Mouse (Mus musculus): Measurements from ENCODE around the gene Lrrtm4. TPM values are rescaled to one million over a fixed set of nuclear protein-coding genes. Genes with fewer than 3 reads are reported as not detected.

Lrrtm4 gene
- polyA plus RNA-seq, 1 experiment from 2014 or later: 4.1 TPM

GRCm38 (mm10) chr6:80554991-80555390 is 536.3 kb downstream of the Lrrtm4 start:
- H3K9ac ChIP-seq (ENCODE audit: low read length): no peak overlapping the region
- no peaks in the 10 kb centered on the region for H3K36me3 ChIP-seq (ENCODE audit: control insufficient read depth, insufficient read depth, low read length)
- no peak for ATAC-seq (ENCODE audit: low FRiP score)
- H3K4me2 ChIP-seq: no peak overlapping the region
- H3K27me3 ChIP-seq (ENCODE audit: control insufficient read depth, insufficient read depth, low read length): no peaks in the 10 kb centered on the region
- H3K4me3 ChIP-seq (ENCODE audit: low read depth, low read length): no peak overlapping the region
- H3K27ac ChIP-seq (ENCODE audit: low read depth, low read length): no peak overlapping the region
- no peak for DNase-seq (ENCODE audit: low spot score, missing footprints)
- no peaks in the 10 kb centered on the region for H3K4me1 ChIP-seq (ENCODE audit: control insufficient read depth, insufficient read depth, low read length)
- no peaks in the 10 kb centered on the region for H3K9me3 ChIP-seq (ENCODE audit: control insufficient read depth, low read length)

DNA sequence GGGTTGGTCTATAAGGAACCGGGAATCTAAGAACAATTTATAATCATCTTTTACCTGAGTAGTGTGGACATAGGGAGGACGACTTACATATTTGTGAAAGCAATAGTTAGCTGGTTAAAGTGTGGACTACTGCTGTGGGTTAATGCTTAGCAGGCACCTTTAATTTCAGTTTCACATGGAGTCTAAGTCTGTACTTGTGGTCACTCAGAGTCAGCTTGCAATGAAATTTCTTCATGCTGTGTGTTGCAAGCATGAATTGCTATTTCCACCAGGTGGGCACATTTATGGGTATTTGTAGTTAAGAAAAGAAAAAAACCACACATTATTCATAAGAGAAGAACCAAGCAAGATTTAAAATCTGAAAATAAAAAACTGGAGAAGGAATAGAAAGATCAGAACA is 558.5 kb downstream of the Lrrtm4 start:
- Histone ChIP-seq H3K9me3 (ENCODE audit: control insufficient read depth, low read length) (no peaks in the 10 kb centered on the region), H3K4me2 (no peak overlapping the region), H3K4me3 (ENCODE audit: low read depth, low read length) (no peak overlapping the region), H3K36me3 (ENCODE audit: control insufficient read depth, insufficient read depth, low read length) (no peaks in the 10 kb centered on the region), H3K27ac (ENCODE audit: low read depth, low read length) (no peak overlapping the region), H3K27me3 (ENCODE audit: control insufficient read depth, insufficient read depth, low read length) (no peaks in the 10 kb centered on the region), H3K9ac (ENCODE audit: low read length) (no peak overlapping the region), H3K4me1 (ENCODE audit: control insufficient read depth, insufficient read depth, low read length) (no peaks in the 10 kb centered on the region)
- ATAC-seq (ENCODE audit: low FRiP score) (no peak), DNase-seq (ENCODE audit: low spot score, missing footprints) (no peak)
- 91% methylated on average over 2 of the region's 2 CpGs for WGBS

DNA sequence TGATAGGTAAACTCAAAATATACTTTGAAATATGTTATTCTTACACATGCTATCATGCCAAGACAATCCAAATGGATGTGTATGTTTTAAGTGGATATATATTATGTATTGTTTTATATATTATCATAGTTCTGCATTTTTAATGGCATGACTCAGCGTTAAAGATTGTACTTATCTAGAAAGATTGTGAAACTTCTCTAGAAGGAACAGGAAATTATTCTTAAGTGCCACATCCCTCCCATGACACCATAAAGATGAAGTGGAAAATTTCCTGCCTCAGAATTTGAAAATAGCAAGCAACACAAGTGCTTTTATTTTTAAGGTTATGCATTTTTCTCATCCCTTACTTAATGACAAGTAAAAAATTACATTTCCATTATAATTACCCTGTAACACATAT is 563.5 kb downstream of the Lrrtm4 start:
- H3K36me3 ChIP-seq (ENCODE audit: control insufficient read depth, insufficient read depth, low read length): no peaks in the 10 kb centered on the region
- H3K9me3 ChIP-seq (ENCODE audit: control insufficient read depth, low read length): no peaks in the 10 kb centered on the region
- H3K4me1 ChIP-seq (ENCODE audit: control insufficient read depth, insufficient read depth, low read length): no peaks in the 10 kb centered on the region
- ATAC-seq (ENCODE audit: low FRiP score): no peak
- H3K4me3 ChIP-seq (ENCODE audit: low read depth, low read length): no peak overlapping the region
- 93% methylated on average over 1 of the region's 1 CpGs for WGBS
- no peak overlapping the region for H3K27ac ChIP-seq (ENCODE audit: low read depth, low read length)
- H3K4me2 ChIP-seq: no peak overlapping the region
- DNase-seq (ENCODE audit: low spot score, missing footprints): no peak
- H3K27me3 ChIP-seq (ENCODE audit: control insufficient read depth, insufficient read depth, low read length): no peaks in the 10 kb centered on the region
- H3K9ac ChIP-seq (ENCODE audit: low read length): no peak overlapping the region

GRCm38 (mm10) chr6:80589776-80590175 is 571.1 kb downstream of the Lrrtm4 start:
- H3K9me3 ChIP-seq (ENCODE audit: control insufficient read depth, low read length): no peaks in the 10 kb centered on the region
- H3K9ac ChIP-seq (ENCODE audit: low read length): no peak overlapping the region
- H3K4me1 ChIP-seq (ENCODE audit: control insufficient read depth, insufficient read depth, low read length): no peaks in the 10 kb centered on the region
- H3K36me3 ChIP-seq (ENCODE audit: control insufficient read depth, insufficient read depth, low read length): no peaks in the 10 kb centered on the region
- ATAC-seq (ENCODE audit: low FRiP score): no peak
- H3K4me2 ChIP-seq: no peak overlapping the region
- 44% methylated on average over 1 of the region's 1 CpGs for WGBS
- H3K27ac ChIP-seq (ENCODE audit: low read depth, low read length): no peak overlapping the region
- DNase-seq (ENCODE audit: low spot score, missing footprints): no peak
- H3K27me3 ChIP-seq (ENCODE audit: control insufficient read depth, insufficient read depth, low read length): no peaks in the 10 kb centered on the region
- no peak overlapping the region for H3K4me3 ChIP-seq (ENCODE audit: low read depth, low read length)

- WGBS: 88% methylated on average over 2 of the region's 2 CpGs
- no peaks in the 10 kb centered on the region for H3K9me3 ChIP-seq (ENCODE audit: control insufficient read depth, low read length)
- H3K27ac ChIP-seq (ENCODE audit: low read depth, low read length): no peak overlapping the region
- no peak overlapping the region for H3K4me3 ChIP-seq (ENCODE audit: low read depth, low read length)
- H3K9ac ChIP-seq (ENCODE audit: low read length): no peak overlapping the region
- no peaks in the 10 kb centered on the region for H3K36me3 ChIP-seq (ENCODE audit: control insufficient read depth, insufficient read depth, low read length)
- H3K4me1 ChIP-seq (ENCODE audit: control insufficient read depth, insufficient read depth, low read length): no peaks in the 10 kb centered on the region
- H3K27me3 ChIP-seq (ENCODE audit: control insufficient read depth, insufficient read depth, low read length): no peaks in the 10 kb centered on the region
- ATAC-seq (ENCODE audit: low FRiP score) (no peak), DNase-seq (ENCODE audit: low spot score, missing footprints) (no peak)
- no peak overlapping the region for H3K4me2 ChIP-seq
Observed at GRCm38 (mm10) chr6:80619508-80619907, 600.8 kb downstream of the Lrrtm4 start.

- H3K4me2 ChIP-seq: no peak overlapping the region
- no peaks in the 10 kb centered on the region for H3K36me3 ChIP-seq (ENCODE audit: control insufficient read depth, insufficient read depth, low read length)
- no peak overlapping the region for H3K4me3 ChIP-seq (ENCODE audit: low read depth, low read length)
- H3K27ac ChIP-seq (ENCODE audit: low read depth, low read length): no peak overlapping the region
- ATAC-seq (ENCODE audit: low FRiP score) (no peak), DNase-seq (ENCODE audit: low spot score, missing footprints) (no peak)
- no peaks in the 10 kb centered on the region for H3K4me1 ChIP-seq (ENCODE audit: control insufficient read depth, insufficient read depth, low read length)
- no peaks in the 10 kb centered on the region for H3K27me3 ChIP-seq (ENCODE audit: control insufficient read depth, insufficient read depth, low read length)
- WGBS: 90% methylated on average over 6 of the region's 6 CpGs
- H3K9ac ChIP-seq (ENCODE audit: low read length): no peak overlapping the region
- no peaks in the 10 kb centered on the region for H3K9me3 ChIP-seq (ENCODE audit: control insufficient read depth, low read length)
Observed at GRCm38 (mm10) chr6:80622676-80623334, 604.1 kb downstream of the Lrrtm4 start.

GRCm38 (mm10) chr6:80625509-80625908 is 606.8 kb downstream of the Lrrtm4 start:
- no peak overlapping the region for H3K4me3 ChIP-seq (ENCODE audit: low read depth, low read length)
- no peak overlapping the region for H3K9ac ChIP-seq (ENCODE audit: low read length)
- DNase-seq (ENCODE audit: low spot score, missing footprints) (no peak), ATAC-seq (ENCODE audit: low FRiP score) (no peak)
- no peaks in the 10 kb centered on the region for H3K27me3 ChIP-seq (ENCODE audit: control insufficient read depth, insufficient read depth, low read length)
- no peaks in the 10 kb centered on the region for H3K9me3 ChIP-seq (ENCODE audit: control insufficient read depth, low read length)
- H3K36me3 ChIP-seq (ENCODE audit: control insufficient read depth, insufficient read depth, low read length): no peaks in the 10 kb centered on the region
- no peak overlapping the region for H3K27ac ChIP-seq (ENCODE audit: low read depth, low read length)
- H3K4me2 ChIP-seq: no peak overlapping the region
- WGBS: 91% methylated on average over 4 of the region's 4 CpGs
- no peaks in the 10 kb centered on the region for H3K4me1 ChIP-seq (ENCODE audit: control insufficient read depth, insufficient read depth, low read length)

DNA sequence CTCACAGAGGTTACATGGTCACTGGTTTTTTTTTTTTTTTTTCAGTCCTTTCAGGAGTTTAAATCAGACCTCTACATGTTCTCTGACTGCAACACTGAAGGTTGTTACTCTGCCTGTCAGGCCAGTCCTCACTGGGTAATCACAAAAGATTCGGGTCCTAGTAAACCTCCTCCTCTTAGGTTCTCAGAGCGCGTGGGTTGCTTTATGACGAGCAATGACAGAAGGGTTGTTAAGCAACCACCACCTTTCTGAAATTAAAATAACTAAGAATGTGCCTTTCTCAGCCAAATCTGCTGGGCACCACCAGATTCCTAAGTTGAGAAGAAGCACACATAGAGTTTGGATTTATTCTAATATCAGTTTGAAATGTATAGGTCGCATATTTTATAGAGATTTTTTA is 644.1 kb downstream of the Lrrtm4 start:
- WGBS: 85% methylated on average over 5 of the region's 5 CpGs
- Histone ChIP-seq H3K27ac (ENCODE audit: low read depth, low read length) (no peak overlapping the region), H3K36me3 (ENCODE audit: control insufficient read depth, insufficient read depth, low read length) (no peaks in the 10 kb centered on the region), H3K4me3 (ENCODE audit: low read depth, low read length) (no peak overlapping the region), H3K27me3 (ENCODE audit: control insufficient read depth, insufficient read depth, low read length) (no peaks in the 10 kb centered on the region), H3K9me3 (ENCODE audit: control insufficient read depth, low read length) (no peaks in the 10 kb centered on the region), H3K9ac (ENCODE audit: low read length) (no peak overlapping the region), H3K4me1 (ENCODE audit: control insufficient read depth, insufficient read depth, low read length) (no peaks in the 10 kb centered on the region), H3K4me2 (no peak overlapping the region)
- DNase-seq (ENCODE audit: low spot score, missing footprints): no peak
- ATAC-seq (ENCODE audit: low FRiP score): no peak

DNA sequence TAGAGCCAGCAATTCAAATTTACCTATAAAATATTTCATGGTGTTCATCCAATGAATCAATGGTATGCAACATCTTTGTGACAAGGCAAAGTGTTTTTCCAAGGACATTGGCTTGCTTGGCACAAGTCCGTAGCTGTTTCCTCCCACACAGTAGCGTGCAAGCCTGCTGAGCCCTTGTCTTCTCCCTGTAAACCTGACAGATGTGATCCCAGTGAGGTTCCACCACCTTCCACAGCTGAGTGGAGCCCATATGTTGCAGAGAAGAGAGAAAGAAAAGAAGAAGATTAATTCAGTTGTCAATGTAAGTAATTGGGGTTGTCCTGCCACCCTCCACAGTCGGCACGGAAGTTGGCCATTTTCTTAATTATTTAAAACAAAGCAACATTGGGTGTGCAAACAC is 645.4 kb downstream of the Lrrtm4 start:
- ATAC-seq (ENCODE audit: low FRiP score) (no peak), DNase-seq (ENCODE audit: low spot score, missing footprints) (no peak)
- no peaks in the 10 kb centered on the region for H3K27me3 ChIP-seq (ENCODE audit: control insufficient read depth, insufficient read depth, low read length)
- H3K4me2 ChIP-seq: no peak overlapping the region
- no peaks in the 10 kb centered on the region for H3K4me1 ChIP-seq (ENCODE audit: control insufficient read depth, insufficient read depth, low read length)
- no peak overlapping the region for H3K4me3 ChIP-seq (ENCODE audit: low read depth, low read length)
- no peaks in the 10 kb centered on the region for H3K36me3 ChIP-seq (ENCODE audit: control insufficient read depth, insufficient read depth, low read length)
- H3K9ac ChIP-seq (ENCODE audit: low read length): no peak overlapping the region
- 80% methylated on average over 4 of the region's 4 CpGs for WGBS
- H3K27ac ChIP-seq (ENCODE audit: low read depth, low read length): no peak overlapping the region
- H3K9me3 ChIP-seq (ENCODE audit: control insufficient read depth, low read length): no peaks in the 10 kb centered on the region

All from midbrain, embryonic 11.5 days (tissue).